Mouse (Mus musculus) myocyte (in vitro differentiated cells): ENCODE data around the gene Mybph. TPM values are rescaled to one million over a fixed set of nuclear protein-coding genes. Genes with fewer than 3 reads are reported as not detected.

Source experiments
- H3K27me3 ChIP-seq: one replicate; pipeline ENCODE4 v1.6.1; 2011; ENCODE audit not compliant: control insufficient read depth, insufficient read depth, insufficient read length
- H3K36me3 ChIP-seq: one replicate; pipeline ENCODE4 v1.6.1; 2011; ENCODE audit not compliant: control insufficient read depth, insufficient read depth
- H3K4me2 ChIP-seq: one replicate; pipeline ENCODE4 v1.6.1; 2011; ENCODE audit warnings: low read depth, control low read depth
- H3K4me3 ChIP-seq: one replicate; pipeline ENCODE4 v1.5.1; 2011; ENCODE audit warnings: mild to moderate bottlenecking, control low read depth, moderate library complexity
- H3K79me2 ChIP-seq: one replicate; pipeline ENCODE4 v1.6.1; 2011; ENCODE audit not compliant: control insufficient read depth, insufficient read depth
- H3ac ChIP-seq: one replicate; pipeline ENCODE4 v1.6.1; 2011; ENCODE audit not compliant: control insufficient read depth, insufficient read length
- CEBPB ChIP-seq: IDR thresholded peaks from 2 replicates; pipeline ENCODE4 v1.6.1; 2011; ENCODE audit warnings: mild to moderate bottlenecking, moderate library complexity; ENCODE audit not compliant: poor library complexity, insufficient read depth, severe bottlenecking
- E2F4 ChIP-seq: IDR thresholded peaks from one replicate; pipeline ENCODE4 v1.6.1; 2011; ENCODE audit warnings: mild to moderate bottlenecking, control low read depth, moderate library complexity; ENCODE audit not compliant: insufficient read depth
- MAX ChIP-seq: IDR thresholded peaks from one replicate; pipeline ENCODE4 v1.6.1; 2011; ENCODE audit warnings: low read depth, mild to moderate bottlenecking, control low read depth
- MYOD1 ChIP-seq, 3 experiments: IDR thresholded peaks; one replicate each; pipeline ENCODE4 v1.6.1; 2011; ENCODE audit warnings: control low read depth in 2 of 3, low read depth in 2 of 3, mild to moderate bottlenecking in 2 of 3, moderate library complexity in 1 of 3; ENCODE audit not compliant: insufficient read length in 2 of 3, control insufficient read depth in 1 of 3
- MYOG ChIP-seq, 3 experiments: IDR thresholded peaks; one replicate each; pipeline ENCODE4 v1.6.1; 2011; ENCODE audit warnings: control low read depth in 2 of 3, low read depth in 2 of 3, mild to moderate bottlenecking in 2 of 3; ENCODE audit not compliant: insufficient read length in 2 of 3, control insufficient read depth in 1 of 3, insufficient read depth in 1 of 3
- POLR2A ChIP-seq: IDR thresholded peaks from one replicate; pipeline ENCODE4 v1.6.1; 2011; ENCODE audit warnings: low read depth, mild to moderate bottlenecking, control low read depth, moderate library complexity; ENCODE audit not compliant: insufficient read length
- POLR2AphosphoS2 ChIP-seq: IDR thresholded peaks from one replicate; pipeline ENCODE4 v1.6.1; 2011; ENCODE audit warnings: low read depth, control low read depth; ENCODE audit not compliant: insufficient read length
- REST ChIP-seq: IDR thresholded peaks from one replicate; pipeline ENCODE4 v1.6.1; 2011; ENCODE audit warnings: mild to moderate bottlenecking, control low read depth, moderate library complexity; ENCODE audit not compliant: insufficient read depth, insufficient read length
- SRF ChIP-seq: IDR thresholded peaks from one replicate; pipeline ENCODE4 v1.6.1; 2011; ENCODE audit warnings: low read depth; ENCODE audit not compliant: control insufficient read depth, insufficient read length
- TCF12 ChIP-seq: IDR thresholded peaks from one replicate; pipeline ENCODE4 v1.6.1; 2011; ENCODE audit warnings: mild to moderate bottlenecking, control low read depth; ENCODE audit not compliant: poor library complexity, insufficient read depth, severe bottlenecking
- TCF3 ChIP-seq: IDR thresholded peaks from one replicate; pipeline ENCODE4 v1.6.1; 2011; ENCODE audit warnings: low read depth, control low read depth; ENCODE audit not compliant: insufficient read length
- USF1 ChIP-seq: IDR thresholded peaks from one replicate; pipeline ENCODE4 v1.6.1; 2011; ENCODE audit warnings: low read depth, mild to moderate bottlenecking, control low read depth, moderate library complexity
- polyA plus RNA-seq: library from polyadenylated mRNA; unstranded; fragments of >200 nt; fragmentation: generic; extraction: Trizol; gene quantifications from one replicate; pipeline ENCODE4 v1.2.1, GENCODE M21; 2012; ENCODE audit warnings: missing spikeins

Gene Mybph
- polyA plus RNA-seq, 1 experiment: 1,516 TPM

GRCm38 (mm10) chr1:134162510-134163225 is 30.6 kb upstream of the Mybph start:
- TF ChIP-seq E2F4 (no peak), USF1 (no peak), MYOD1 (IDR thresholded peaks at IDR 0.05; ENCODE audit: control insufficient read depth in 1 of 3, insufficient read length in 2 of 3, low read depth in 2 of 3) (no peak), CEBPB (no peak), MAX (no peak), MYOG (IDR thresholded peaks at IDR 0.05; ENCODE audit: control insufficient read depth in 1 of 3, insufficient read depth in 1 of 3, insufficient read length in 2 of 3, low read depth in 2 of 3) (no peak), TCF12 (no peak), TCF3 (no peak), POLR2AphosphoS2 (no peak), REST (no peak), POLR2A (no peak), SRF (no peak)
- no peak overlapping the region for H3K4me3 ChIP-seq
- H3K36me3 ChIP-seq: no peaks in the 10 kb centered on the region
- no peak overlapping the region for H3ac ChIP-seq
- peaks cover 4% of the 10 kb centered on the region for H3K27me3 ChIP-seq
- no peaks in the 10 kb centered on the region for H3K79me2 ChIP-seq
- no peak overlapping the region for H3K4me2 ChIP-seq

- no peak overlapping the region for H3K4me3 ChIP-seq
- H3K79me2 ChIP-seq: no peaks in the 10 kb centered on the region
- TF ChIP-seq MYOD1 (IDR thresholded peaks at IDR 0.05; ENCODE audit: control insufficient read depth in 1 of 3, insufficient read length in 2 of 3, low read depth in 2 of 3) (no peak), MAX (no peak), REST (no peak), POLR2AphosphoS2 (no peak), MYOG (IDR thresholded peaks at IDR 0.05; ENCODE audit: control insufficient read depth in 1 of 3, insufficient read depth in 1 of 3, insufficient read length in 2 of 3, low read depth in 2 of 3) (no peak)
- H3K4me2 ChIP-seq: no peak overlapping the region
- no peak overlapping the region for H3ac ChIP-seq
- H3K36me3 ChIP-seq: no peaks in the 10 kb centered on the region
- peaks cover 11% of the 10 kb centered on the region for H3K27me3 ChIP-seq
Observed at GRCm38 (mm10) chr1:134163476-134163875, 29.8 kb upstream of the Mybph start.

- Histone ChIP-seq H3K4me2 (no peak overlapping the region), H3K27me3 (peaks cover 20% of the 10 kb centered on the region)
- TF ChIP-seq E2F4: no peak
- no peak for TF ChIP-seq REST
Observed at GRCm38 (mm10) chr1:134164454-134164853, 28.8 kb upstream of the Mybph start.

GRCm38 (mm10) chr1:134166547-134166946 is 26.7 kb upstream of the Mybph start:
- Histone ChIP-seq H3ac (no peak overlapping the region), H3K79me2 (no peaks in the 10 kb centered on the region), H3K27me3 (peaks cover 30% of the 10 kb centered on the region), H3K4me2 (no peak overlapping the region), H3K4me3 (no peak overlapping the region), H3K36me3 (no peaks in the 10 kb centered on the region)
- TF ChIP-seq TCF12: no peak
- no peak for TF ChIP-seq POLR2AphosphoS2
- no peak for TF ChIP-seq MYOD1 (IDR thresholded peaks at IDR 0.05; ENCODE audit: control insufficient read depth in 1 of 3, insufficient read length in 2 of 3, low read depth in 2 of 3)
- TF ChIP-seq SRF: no peak
- no peak for TF ChIP-seq E2F4
- TF ChIP-seq POLR2A: no peak
- TF ChIP-seq USF1: no peak
- no peak for TF ChIP-seq REST
- no peak for TF ChIP-seq MAX
- TF ChIP-seq MYOG (IDR thresholded peaks at IDR 0.05; ENCODE audit: control insufficient read depth in 1 of 3, insufficient read depth in 1 of 3, insufficient read length in 2 of 3, low read depth in 2 of 3): no peak
- no peak for TF ChIP-seq TCF3
- no peak for TF ChIP-seq CEBPB

More at GRCm38 (mm10) chr1:134164454-134164853, 28.8 kb upstream of the Mybph start:
- no peaks in the 10 kb centered on the region for H3K36me3 ChIP-seq
- no peak overlapping the region for H3K4me3 ChIP-seq
- no peaks in the 10 kb centered on the region for H3K79me2 ChIP-seq
- no peak overlapping the region for H3ac ChIP-seq

- Histone ChIP-seq H3K4me2 (no peak overlapping the region), H3K79me2 (no peaks in the 10 kb centered on the region), H3K4me3 (no peak overlapping the region), H3ac (no peak overlapping the region), H3K36me3 (no peaks in the 10 kb centered on the region), H3K27me3 (peaks cover 34% of the 10 kb centered on the region)
- TF ChIP-seq TCF12: no peak
- TF ChIP-seq MYOG (IDR thresholded peaks at IDR 0.05; ENCODE audit: control insufficient read depth in 1 of 3, insufficient read depth in 1 of 3, insufficient read length in 2 of 3, low read depth in 2 of 3): no peak
- no peak for TF ChIP-seq SRF
- TF ChIP-seq E2F4: no peak
- no peak for TF ChIP-seq MAX
- TF ChIP-seq POLR2A: no peak
- TF ChIP-seq CEBPB: no peak
- TF ChIP-seq POLR2AphosphoS2: no peak
- TF ChIP-seq MYOD1 (IDR thresholded peaks at IDR 0.05; ENCODE audit: control insufficient read depth in 1 of 3, insufficient read length in 2 of 3, low read depth in 2 of 3): no peak
- TF ChIP-seq REST: no peak
- TF ChIP-seq USF1: no peak
- no peak for TF ChIP-seq TCF3
Observed at GRCm38 (mm10) chr1:134167416-134168305, 25.6 kb upstream of the Mybph start.
